Mouse (Mus musculus) lung, embryonic 14.5 days (tissue): ENCODE data around the gene Rad21l. TPM values are rescaled to one million over a fixed set of nuclear protein-coding genes. Genes with fewer than 3 reads are reported as not detected.
A peak's percentile ranks its signal among the peaks of the same experiment; 100 is the strongest.

Experiments
- ATAC-seq: fragments of 200-750 bp; cut with Nextera tagmentation; 2 replicates; pipeline ENCODE4 v1.8.0; 2017; ENCODE audit warnings: mild to moderate bottlenecking, moderate TSS enrichment, moderate library complexity; ENCODE audit not compliant: insufficient read depth
- DNase-seq: peaks from one replicate; pipeline ENCODE4 v3.0.0-alpha.2; 2015
- H3K27ac ChIP-seq: fragments of 300-500 bp; sonication (generic); 2 replicates; pipeline ENCODE4 v1.5.1; 2014; ENCODE audit warnings: low read depth, mild to moderate bottlenecking, moderate library complexity
- H3K27me3 ChIP-seq: fragments of 300-500 bp; sonication (generic); 2 replicates; pipeline ENCODE4 v1.6.1; 2014; ENCODE audit warnings: low read length, control low read depth; ENCODE audit not compliant: insufficient read depth
- H3K36me3 ChIP-seq: fragments of 300-500 bp; sonication (generic); 2 replicates; pipeline ENCODE4 v1.6.1; 2014; ENCODE audit warnings: control low read depth; ENCODE audit not compliant: insufficient read depth
- H3K4me1 ChIP-seq: fragments of 300-500 bp; sonication (generic); 2 replicates; pipeline ENCODE4 v1.6.1; 2014; ENCODE audit warnings: antibody characterized with exemption, control low read depth; ENCODE audit not compliant: insufficient read depth
- H3K4me2 ChIP-seq: fragments of 300-500 bp; sonication (generic); 2 replicates; pipeline ENCODE4 v1.6.1; 2014; ENCODE audit warnings: mild to moderate bottlenecking
- H3K4me3 ChIP-seq: fragments of 300-500 bp; sonication (generic); 2 replicates; pipeline ENCODE4 v1.5.1; 2014; ENCODE audit warnings: low read depth, low read length
- H3K9ac ChIP-seq: fragments of 300-500 bp; sonication (generic); 2 replicates; pipeline ENCODE4 v1.6.1; 2014
- H3K9me3 ChIP-seq: fragments of 300-500 bp; sonication (generic); 2 replicates; pipeline ENCODE4 v1.6.1; 2016; ENCODE audit warnings: low read depth, low read length, control low read depth
- CTCF ChIP-seq: IDR thresholded peaks from 2 replicates; pipeline ENCODE4 v1.5.1; 2016; ENCODE audit warnings: antibody characterized with exemption, low read depth
- WGBS: fragments of 180-500 bp; shearing (Covaris S2); extraction: QIAGEN DNeasy Blood & Tissue Kit; methylation state at CpG from one replicate; pipeline ENCODE4 v1.1.7; 2014; 5-methylcytosine and 5-hydroxymethylcytosine counted together
- polyA plus RNA-seq: library from polyadenylated mRNA; unstranded; fragments of >200 nt; fragmentation: Nextera tagmentation; extraction: Ambion mirVana; gene quantifications from 2 replicates; pipeline ENCODE4 v1.2.1, GENCODE M21; 2014

Gene Rad21l
- polyA plus RNA-seq, 1 experiment from 2014 or later, result not detected

GRCm38 (mm10) chr2:151603630-151604029 lies 64.7 kb downstream of the Rad21l start:
- no peak for DNase-seq
- no peak overlapping the region for H3K4me2 ChIP-seq
- ATAC-seq, result peak; percentile 8; the same call in 1 of the 2 replicates
- H3K4me3 ChIP-seq, result no peak overlapping the region
- no peak overlapping the region for H3K9ac ChIP-seq
- WGBS, result 32% methylated on average over 4 of the region's 4 CpGs
- peak overlapping the region; percentile 63 for H3K27ac ChIP-seq
- no peaks in the 10 kb centered on the region for H3K27me3 ChIP-seq
- no peaks in the 10 kb centered on the region for H3K9me3 ChIP-seq
- TF ChIP-seq CTCF, result no peak
- no peaks in the 10 kb centered on the region for H3K36me3 ChIP-seq
- peaks cover 8% of the 10 kb centered on the region for H3K4me1 ChIP-seq

- peak; percentile 56 for DNase-seq
- no peak for ATAC-seq
- H3K27me3 ChIP-seq, result no peaks in the 10 kb centered on the region
- no peaks in the 10 kb centered on the region for H3K36me3 ChIP-seq
- no peaks in the 10 kb centered on the region for H3K9me3 ChIP-seq
- no peak overlapping the region for H3K9ac ChIP-seq
- 55% methylated on average over 4 of the region's 4 CpGs for WGBS
- no peak overlapping the region for H3K4me3 ChIP-seq
- no peak overlapping the region for H3K4me2 ChIP-seq
- TF ChIP-seq CTCF, result no peak
- no peak overlapping the region for H3K27ac ChIP-seq
- H3K4me1 ChIP-seq, result peaks cover 8% of the 10 kb centered on the region
Observed at GRCm38 (mm10) chr2:151602106-151602505, 66.2 kb downstream of the Rad21l start.

- no peaks in the 10 kb centered on the region for H3K9me3 ChIP-seq
- H3K9ac ChIP-seq, result no peak overlapping the region
- DNase-seq (no peak), ATAC-seq (no peak)
- no peak overlapping the region for H3K4me2 ChIP-seq
- no peaks in the 10 kb centered on the region for H3K36me3 ChIP-seq
- TF ChIP-seq CTCF, result no peak
- H3K27ac ChIP-seq, result no peak overlapping the region
- H3K27me3 ChIP-seq, result no peaks in the 10 kb centered on the region
- H3K4me3 ChIP-seq, result no peak overlapping the region
- WGBS, result 64% methylated on average over 2 of the region's 2 CpGs
- no peaks in the 10 kb centered on the region for H3K4me1 ChIP-seq
Observed at GRCm38 (mm10) chr2:151598068-151598467, 70.3 kb downstream of the Rad21l start.

Other genes starting within 250 kb of the Rad21l start
- gene 4921509C19Rik, start 192.4 kb downstream of the Rad21l start, polyA plus RNA-seq, result not detected in 2 replicates
- 237 and 239 TPM in 2 replicates for gene Nsfl1c, start 174.4 kb downstream of the Rad21l start, polyA plus RNA-seq
- 861 and 873 TPM in 2 replicates for gene Fkbp1a, start 126.0 kb downstream of the Rad21l start, polyA plus RNA-seq
- gene Sdcbp2, start 95.9 kb downstream of the Rad21l start, polyA plus RNA-seq, result 0.86 and 0.88 TPM in 2 replicates
- 0.36 and 0.65 TPM in 2 replicates for gene Snph, start 35.9 kb downstream of the Rad21l start, polyA plus RNA-seq
- 1.5 and 1.9 TPM in 2 replicates for gene Tmem74b, start 33.5 kb upstream of the Rad21l start, polyA plus RNA-seq
- gene Psmf1, start 75.7 kb upstream of the Rad21l start, polyA plus RNA-seq, result 41.3 and 42.1 TPM in 2 replicates
- 0.17 and 0.27 TPM in 2 replicates for gene Rspo4, start 174.4 kb upstream of the Rad21l start, polyA plus RNA-seq
- gene Angpt4, start 242.7 kb upstream of the Rad21l start, polyA plus RNA-seq, result 0.23 and 0.32 TPM in 2 replicates